Mouse (Mus musculus): Measurements from ENCODE around the gene Ibsp. TPM values are rescaled to one million over a fixed set of nuclear protein-coding genes. Genes with fewer than 3 reads are reported as not detected.

Gene Ibsp
- total RNA-seq (2014; rRNA removed; ENCODE audit: low replicate concordance): not detected in 2 replicates
- not detected in 2 replicates for polyA plus RNA-seq (2015; fragmentation: Nextera tagmentation; extraction: Ambion mirVana)

GRCm38 (mm10) chr5:104298994-104299393, at the start of gene Ibsp:
Ibsp (plus strand) TSS chr5:104299171.
- no peaks in the 10 kb centered on the region for H3K9me3 ChIP-seq (replicated peaks; ENCODE audit: control insufficient read depth, low read length)
- no peaks in the 10 kb centered on the region for H3K36me3 ChIP-seq (replicated peaks; ENCODE audit: control insufficient read depth, insufficient read depth, low read length)
- ATAC-seq (ENCODE audit: insufficient read depth, low read depth): no peak
- no peak within 1 kb of the TSS for H3K9ac ChIP-seq (replicated peaks; ENCODE audit: low read depth, low read length)
- H3K4me3 ChIP-seq (ENCODE audit: low read depth, low read length): no peak within 1 kb of the TSS
- H3K4me1 ChIP-seq (ENCODE audit: control insufficient read depth, insufficient read depth): no peaks in the 10 kb centered on the region
- TF ChIP-seq EP300 (IDR thresholded peaks at IDR 0.05; ENCODE audit: low read depth) (no peak), CTCF (IDR thresholded peaks at IDR 0.05; ENCODE audit: low read depth) (no peak)
- H3K27me3 ChIP-seq (ENCODE audit: control insufficient read depth, insufficient read depth, low read length): no peaks in the 10 kb centered on the region
- WGBS: 44% methylated on average over 6 of the region's 6 CpGs
- no peak within 1 kb of the TSS for H3K4me2 ChIP-seq (ENCODE audit: low read depth, low read length)
- H3K27ac ChIP-seq (ENCODE audit: low read depth): no peak within 1 kb of the TSS
- no peak for DNase-seq (ENCODE audit: low spot score)

GRCm38 (mm10) chr5:104251811-104252210, 47.2 kb upstream of the Ibsp start:
- H3K4me3 ChIP-seq (ENCODE audit: low read depth, low read length): no peak overlapping the region
- H3K9ac ChIP-seq (replicated peaks; ENCODE audit: low read depth, low read length): no peak overlapping the region
- WGBS: 65% methylated on average over 5 of the region's 5 CpGs
- no peaks in the 10 kb centered on the region for H3K9me3 ChIP-seq (replicated peaks; ENCODE audit: control insufficient read depth, low read length)
- H3K36me3 ChIP-seq (replicated peaks; ENCODE audit: control insufficient read depth, insufficient read depth, low read length): no peaks in the 10 kb centered on the region
- no peak overlapping the region for H3K27ac ChIP-seq (ENCODE audit: low read depth)
- no peak for DNase-seq (ENCODE audit: low spot score)
- H3K4me2 ChIP-seq (ENCODE audit: low read depth, low read length): no peak overlapping the region
- TF ChIP-seq EP300 (IDR thresholded peaks at IDR 0.05; ENCODE audit: low read depth): no peak
- no peak for TF ChIP-seq CTCF (IDR thresholded peaks at IDR 0.05; ENCODE audit: low read depth)
- H3K27me3 ChIP-seq (ENCODE audit: control insufficient read depth, insufficient read depth, low read length): no peaks in the 10 kb centered on the region
- no peak for ATAC-seq (ENCODE audit: insufficient read depth, low read depth)
- no peaks in the 10 kb centered on the region for H3K4me1 ChIP-seq (ENCODE audit: control insufficient read depth, insufficient read depth)

- Histone ChIP-seq H3K27ac (ENCODE audit: low read depth) (no peak overlapping the region), H3K9me3 (replicated peaks; ENCODE audit: control insufficient read depth, low read length) (no peaks in the 10 kb centered on the region), H3K27me3 (ENCODE audit: control insufficient read depth, insufficient read depth, low read length) (no peaks in the 10 kb centered on the region), H3K4me1 (ENCODE audit: control insufficient read depth, insufficient read depth) (no peaks in the 10 kb centered on the region), H3K9ac (replicated peaks; ENCODE audit: low read depth, low read length) (no peak overlapping the region), H3K4me2 (ENCODE audit: low read depth, low read length) (no peak overlapping the region), H3K4me3 (ENCODE audit: low read depth, low read length) (no peak overlapping the region), H3K36me3 (replicated peaks; ENCODE audit: control insufficient read depth, insufficient read depth, low read length) (no peaks in the 10 kb centered on the region)
- no peak for TF ChIP-seq EP300 (IDR thresholded peaks at IDR 0.05; ENCODE audit: low read depth)
- no peak for TF ChIP-seq CTCF (IDR thresholded peaks at IDR 0.05; ENCODE audit: low read depth)
- DNase-seq (ENCODE audit: low spot score): no peak
- 60% methylated on average over 3 of the region's 3 CpGs for WGBS
- no peak for ATAC-seq (ENCODE audit: insufficient read depth, low read depth)
These were observed 42.4 kb upstream of the Ibsp start for GRCm38 (mm10) chr5:104256585-104256984.

GRCm38 (mm10) chr5:104261908-104262461, 37.0 kb upstream of the Ibsp start:
- Histone ChIP-seq H3K36me3 (replicated peaks; ENCODE audit: control insufficient read depth, insufficient read depth, low read length) (no peaks in the 10 kb centered on the region), H3K27ac (ENCODE audit: low read depth) (no peak overlapping the region), H3K27me3 (ENCODE audit: control insufficient read depth, insufficient read depth, low read length) (no peaks in the 10 kb centered on the region), H3K9ac (replicated peaks; ENCODE audit: low read depth, low read length) (no peak overlapping the region), H3K4me1 (ENCODE audit: control insufficient read depth, insufficient read depth) (no peaks in the 10 kb centered on the region), H3K9me3 (replicated peaks; ENCODE audit: control insufficient read depth, low read length) (no peaks in the 10 kb centered on the region), H3K4me2 (ENCODE audit: low read depth, low read length) (no peak overlapping the region), H3K4me3 (ENCODE audit: low read depth, low read length) (no peak overlapping the region)
- no peak for TF ChIP-seq CTCF (IDR thresholded peaks at IDR 0.05; ENCODE audit: low read depth)
- no peak for TF ChIP-seq EP300 (IDR thresholded peaks at IDR 0.05; ENCODE audit: low read depth)
- ATAC-seq (ENCODE audit: insufficient read depth, low read depth) (no peak), DNase-seq (ENCODE audit: low spot score) (no peak)
- 59% methylated on average over 4 of the region's 4 CpGs for WGBS

- no peaks in the 10 kb centered on the region for H3K4me1 ChIP-seq (ENCODE audit: control insufficient read depth, insufficient read depth)
- DNase-seq (ENCODE audit: low spot score): no peak
- ATAC-seq (ENCODE audit: insufficient read depth, low read depth): no peak
- H3K9me3 ChIP-seq (replicated peaks; ENCODE audit: control insufficient read depth, low read length): no peaks in the 10 kb centered on the region
- H3K9ac ChIP-seq (replicated peaks; ENCODE audit: low read depth, low read length): no peak overlapping the region
- no peak for TF ChIP-seq EP300 (IDR thresholded peaks at IDR 0.05; ENCODE audit: low read depth)
- TF ChIP-seq CTCF (IDR thresholded peaks at IDR 0.05; ENCODE audit: low read depth): no peak
- whole genome bisulfite sequencing: 87% methylated on average over 13 of the region's 13 CpGs
- no peak overlapping the region for H3K4me3 ChIP-seq (ENCODE audit: low read depth, low read length)
- H3K27me3 ChIP-seq (ENCODE audit: control insufficient read depth, insufficient read depth, low read length): no peaks in the 10 kb centered on the region
- H3K36me3 ChIP-seq (replicated peaks; ENCODE audit: control insufficient read depth, insufficient read depth, low read length): no peaks in the 10 kb centered on the region
- no peak overlapping the region for H3K4me2 ChIP-seq (ENCODE audit: low read depth, low read length)
- no peak overlapping the region for H3K27ac ChIP-seq (ENCODE audit: low read depth)
These were observed 35.8 kb upstream of the Ibsp start for GRCm38 (mm10) chr5:104263014-104263776.

Data from heart, postnatal 0 days (tissue).